Mouse (Mus musculus) olfactory bulb, adult 2 months (tissue): ENCODE data around the gene Ino80b.

Source experiments
- CTCF ChIP-seq: fragments of 200-500 bp; IDR thresholded peaks from 2 replicates; pipeline ENCODE4 v1.5.1; 2012; ENCODE audit warnings: low read depth, mild to moderate bottlenecking, low read length, moderate library complexity; ENCODE audit not compliant: insufficient read depth
- POLR2A ChIP-seq: fragments of 200-500 bp; IDR thresholded peaks from 2 replicates; pipeline ENCODE4 v1.6.1; 2012; ENCODE audit warnings: mild to moderate bottlenecking, low read depth, low read length, moderate library complexity; ENCODE audit not compliant: insufficient read depth

DNA sequence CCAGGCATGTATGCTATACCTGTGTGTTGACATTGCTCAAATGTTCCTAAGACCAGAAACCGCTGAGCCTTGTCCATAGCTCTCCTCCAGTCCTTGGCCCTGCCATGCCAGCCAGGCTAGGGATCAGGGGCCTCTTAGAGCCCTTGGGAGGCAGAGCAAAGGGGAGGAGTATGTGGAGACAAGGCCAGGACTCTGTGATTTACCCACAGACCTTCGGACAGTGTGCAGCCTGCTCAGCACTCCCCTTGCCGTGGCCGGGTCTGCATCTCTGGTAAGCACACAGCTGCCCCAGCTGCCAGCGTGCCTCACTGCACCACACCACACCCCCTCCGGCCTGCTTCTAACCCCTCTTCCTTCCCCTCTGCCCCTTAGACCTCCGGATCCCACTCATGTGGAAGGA lies 22.0 kb upstream of the Ino80b start:
- TF ChIP-seq POLR2A (no peak), CTCF (no peak)
